ENCODE assay signal across 1 mouse cellular context in the genomic region with DNA sequence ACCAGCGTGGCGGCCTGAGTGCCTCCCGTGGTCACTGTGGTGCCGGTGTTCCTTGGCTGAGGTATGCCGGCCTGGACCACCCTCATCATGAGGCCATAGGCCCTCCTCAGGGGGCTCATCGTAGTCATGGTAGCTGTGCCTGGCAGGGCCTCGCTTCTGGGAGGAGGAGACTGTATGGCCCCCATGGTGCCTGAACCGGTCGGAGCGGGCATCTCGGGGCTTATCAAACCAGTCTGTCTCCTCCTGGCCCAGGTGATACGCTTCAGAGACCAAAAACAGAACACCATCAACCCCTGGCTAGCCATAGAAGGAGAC.
TF ChIP-seq lines count a peak whose summit lies in the region.

No protein-coding gene starts in this region.

TF ChIP-seq in ES-E14, 5 proteins besides CTCF, POLR2A, EP300 and RAD21:
- TF ChIP-seq ZNF384 (IDR thresholded peaks at IDR 0.05; ENCODE audit: low read depth, low read length) (no peak), CHD2 (IDR thresholded peaks at IDR 0.05; ENCODE audit: low read depth, low read length) (no peak), ZC3H11A (IDR thresholded peaks at IDR 0.05; ENCODE audit: borderline replicate concordance, low read depth, low read length) (no peak), MAFK (IDR thresholded peaks at IDR 0.05; ENCODE audit: insufficient read depth, low read depth, low read length) (no peak), HCFC1 (IDR thresholded peaks at IDR 0.05; ENCODE audit: borderline replicate concordance, insufficient read depth, low read length) (no peak)
TF ChIP-seq in ES-E14: peak in this region for 0.
